Mouse (Mus musculus) kidney, adult 2 months (tissue): Measurements from ENCODE around the gene Klk8.

Experiments used
- CTCF ChIP-seq: fragments of 200-500 bp; conservative IDR thresholded peaks from 2 replicates; pipeline ENCODE4 v1.5.1; 2011; ENCODE audit warnings: low read depth, mild to moderate bottlenecking, control low read depth, low read length, moderate library complexity, mixed read lengths; ENCODE audit not compliant: insufficient read depth, insufficient read length
- POLR2A ChIP-seq: fragments of 200-500 bp; IDR thresholded peaks from one replicate; pipeline ENCODE4 v1.6.1; 2011; ENCODE audit warnings: low read depth, low read length, control low read depth

- TF ChIP-seq CTCF (no peak), POLR2A (no peak)
Measured at GRCm38 (mm10) chr7:43769636-43770035, 27.7 kb upstream of the Klk8 start.
